Mouse (Mus musculus) adrenal gland, postnatal 0 days (tissue): ENCODE measurements around the gene Camk1. TPM values are rescaled to one million over a fixed set of nuclear protein-coding genes. Genes with fewer than 3 reads are reported as not detected.

ENCODE experiments used
- polyA plus RNA-seq: library from polyadenylated mRNA; unstranded; fragments of >200 nt; fragmentation: Nextera tagmentation; extraction: Ambion mirVana; gene quantifications from 2 replicates; pipeline ENCODE4 v1.2.1, GENCODE M21; 2015

Gene Camk1
- 101 and 105 TPM in 2 replicates for polyA plus RNA-seq

DNA sequence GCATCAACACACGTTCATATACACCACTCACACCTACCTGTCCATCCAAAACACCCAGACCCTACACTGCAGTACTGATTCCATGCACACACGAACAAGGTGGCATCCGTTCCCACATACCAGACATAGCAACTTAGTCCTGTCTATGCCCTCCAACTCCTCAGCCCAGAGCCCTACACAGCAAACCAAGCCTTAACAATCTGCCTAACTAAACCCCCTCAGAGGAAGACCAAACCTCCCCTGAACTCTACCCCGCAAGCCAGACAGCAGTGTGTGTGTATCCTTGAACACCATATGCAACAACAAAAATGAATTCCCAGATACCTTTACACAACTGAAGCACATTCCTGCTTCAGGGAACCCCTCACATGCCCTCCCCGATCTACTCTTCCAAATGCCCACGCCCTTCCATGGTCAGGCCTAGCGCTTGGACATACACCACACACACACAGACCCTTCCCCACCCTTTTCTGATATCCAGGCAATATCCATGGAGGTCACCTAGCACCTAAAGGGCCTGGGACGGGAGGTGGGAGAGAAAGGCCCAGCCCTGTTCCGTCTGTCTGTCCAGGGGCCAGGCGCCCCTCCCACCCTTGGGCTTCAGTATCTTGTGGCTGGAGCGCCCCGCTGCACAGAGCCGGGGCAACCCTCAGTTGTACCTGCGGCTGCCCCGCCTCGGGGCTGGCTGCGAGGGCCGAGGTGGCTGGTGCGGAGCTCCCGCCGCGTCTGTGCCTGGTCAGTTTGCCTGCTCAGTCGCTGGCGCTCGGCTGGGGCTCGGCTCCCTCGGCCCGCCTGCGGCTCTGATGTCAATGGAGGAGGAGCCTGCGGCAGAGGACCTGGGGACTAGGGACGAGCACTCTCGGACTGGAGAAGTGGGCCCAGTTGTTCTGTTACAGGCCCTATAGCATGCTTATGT, at the start of gene Camk1:
Gene Camk1 (minus strand): TSS at position 808 of the 916 bp plus-strand sequence.

DNA sequence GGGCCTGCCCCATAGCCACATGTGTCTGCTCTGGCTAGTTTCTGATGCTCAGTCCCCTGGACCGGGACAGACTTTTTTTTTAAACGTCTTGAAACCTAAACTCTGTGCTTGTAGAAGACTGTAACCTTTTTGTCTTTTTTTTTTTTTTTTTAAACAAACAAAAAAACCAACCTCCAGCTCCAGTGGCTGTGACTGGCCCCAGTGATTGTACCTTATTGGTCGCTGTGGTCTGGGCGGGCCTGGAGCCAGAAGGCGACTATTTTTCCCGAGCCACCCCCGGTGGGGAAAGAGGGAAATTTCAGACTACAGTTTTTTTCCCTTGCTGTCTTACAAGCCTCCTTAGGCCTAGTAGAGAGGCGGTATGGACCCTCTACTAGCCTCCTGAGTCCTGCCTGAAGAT, 45.2 kb upstream of the Camk1 start, which contains the start of gene Ttll3:
Gene Ttll3 (plus strand): TSS at position 301 of the 400 bp plus-strand sequence.

DNA sequence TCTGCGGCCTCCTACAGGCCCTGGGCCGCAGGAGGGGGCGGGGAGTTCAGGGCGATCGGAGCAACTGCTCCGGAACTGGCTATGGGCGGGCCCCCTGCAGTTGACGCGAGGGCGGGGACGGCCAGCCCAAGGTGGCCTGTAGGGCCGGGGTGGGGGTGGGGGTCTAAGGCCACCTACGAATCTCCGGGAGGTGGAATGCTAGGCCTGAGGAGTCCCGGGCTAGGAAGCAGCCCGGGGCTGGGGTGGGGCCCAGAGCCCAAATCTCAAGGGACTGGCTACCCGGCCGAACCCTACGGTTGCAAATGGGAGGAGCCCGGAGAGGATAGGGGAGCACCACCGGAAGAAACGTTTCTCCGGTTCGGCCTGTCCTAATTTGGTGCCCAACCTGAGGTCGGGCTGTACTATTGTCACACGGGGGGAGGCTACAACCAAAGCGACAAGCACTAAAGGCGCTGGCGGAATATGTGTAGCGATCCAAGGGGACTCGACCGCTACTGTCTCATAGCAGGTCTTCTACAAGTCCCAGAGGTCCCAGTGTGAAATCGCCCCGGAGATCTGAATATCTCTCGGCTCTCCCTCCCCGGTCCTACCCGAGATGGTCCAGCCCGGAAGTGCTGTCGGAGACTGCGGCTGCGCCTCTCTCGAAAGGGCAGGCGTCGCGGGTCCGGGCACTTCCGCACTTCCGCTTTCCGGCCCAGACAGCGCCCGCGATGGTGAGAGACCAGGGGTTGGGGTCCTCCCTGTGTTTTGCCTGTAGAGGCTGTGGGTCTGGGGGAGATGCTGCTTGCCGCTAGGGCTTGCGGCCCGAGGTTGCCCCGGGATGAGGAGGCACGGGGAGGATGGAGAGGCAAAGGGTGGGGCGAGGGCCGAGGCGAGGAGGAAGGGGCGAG, 34.0 kb upstream of the Camk1 start, which contains the start of the genes Tada3 and Arpc4:
Gene Tada3 (minus strand): TSS at position 388 of the 890 bp plus-strand sequence.
Gene Arpc4 (plus strand): TSS at position 620 of the 890 bp plus-strand sequence.

DNA sequence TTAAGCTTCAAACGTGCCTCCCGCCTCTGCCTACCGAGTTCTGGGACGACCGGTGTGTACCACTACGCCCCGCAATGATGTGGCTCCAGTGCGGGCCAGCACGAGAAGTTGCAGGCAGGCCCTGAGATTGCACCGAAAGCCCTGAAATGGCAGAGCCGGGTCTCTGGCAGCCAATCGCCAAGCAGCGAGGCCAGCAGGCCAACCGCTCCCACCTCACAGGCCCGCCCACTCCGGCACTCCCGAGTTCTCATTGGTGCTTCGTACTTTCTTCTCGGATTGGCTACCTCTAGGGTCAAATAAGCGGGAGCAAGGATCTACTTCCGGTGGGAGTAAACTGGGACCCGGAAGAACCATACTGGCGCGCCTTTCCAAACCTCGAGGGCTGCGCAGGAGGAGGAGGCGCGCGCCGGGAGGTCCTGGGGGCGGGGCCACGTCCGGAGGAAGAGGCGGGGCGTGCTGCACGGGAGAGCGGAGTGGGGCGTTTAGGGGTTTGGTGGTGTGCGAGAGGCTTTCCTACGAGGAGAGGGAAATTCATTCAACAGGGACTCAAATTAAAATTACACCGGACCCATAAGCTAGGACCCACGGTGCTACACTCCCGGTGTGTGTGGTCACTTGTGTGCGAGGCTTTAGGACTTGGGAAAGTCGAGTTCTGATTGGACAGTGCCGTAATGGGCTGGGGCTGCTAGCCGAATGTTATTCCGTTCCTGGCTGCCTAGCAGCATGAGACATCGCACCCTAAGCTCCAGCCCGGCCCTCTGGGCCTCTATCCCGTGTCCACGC, 17.1 kb downstream of the Camk1 start, which contains the start of gene Ogg1:
Gene Ogg1 (plus strand): TSS at position 440 of the 783 bp plus-strand sequence.

DNA sequence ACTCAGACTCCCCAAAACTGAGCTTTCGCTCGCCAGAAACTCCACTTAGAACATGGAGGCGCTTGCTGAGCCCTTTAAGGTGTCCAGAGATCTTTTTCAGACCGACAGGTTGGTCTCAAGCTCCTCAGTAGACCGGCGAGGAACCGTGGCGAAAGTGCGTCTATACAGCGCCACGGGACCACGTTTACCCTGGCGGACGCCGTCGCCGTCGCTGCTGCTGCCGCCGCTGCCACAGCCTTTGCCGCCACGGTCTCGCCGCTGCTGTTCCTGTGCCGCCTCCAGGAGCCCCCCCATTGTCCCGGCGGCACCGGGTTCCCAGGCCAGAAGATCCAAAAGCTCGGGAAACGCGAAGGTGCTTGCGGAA, 36.8 kb downstream of the Camk1 start, which contains the start of gene Brpf1:
Gene Brpf1 (plus strand): TSS at position 152 of the 364 bp plus-strand sequence.

Other genes with a start within 250 kb of the Camk1 start
- 4.2 and 6.2 TPM in 2 replicates for gene Lhfpl4, start 148.6 kb downstream of the Camk1 start, polyA plus RNA-seq
- gene Mtmr14, start 106.1 kb downstream of the Camk1 start, polyA plus RNA-seq = 30.8 and 32.0 TPM in 2 replicates
- 0.11 TPM in 2 replicates for gene Cpne9, start 61.7 kb downstream of the Camk1 start, polyA plus RNA-seq
- gene Brpf1, start 36.8 kb downstream of the Camk1 start, polyA plus RNA-seq = 7.2 and 9.8 TPM in 2 replicates
- 12.6 and 15.8 TPM in 2 replicates for gene Ogg1, start 17.0 kb downstream of the Camk1 start, polyA plus RNA-seq
- 28.2 and 43.4 TPM in 2 replicates for gene Tada3, start 33.9 kb upstream of the Camk1 start, polyA plus RNA-seq
- 282 and 330 TPM in 2 replicates for gene Arpc4, start 34.1 kb upstream of the Camk1 start, polyA plus RNA-seq
- 1.4 and 1.8 TPM in 2 replicates for gene Ttll3, start 45.3 kb upstream of the Camk1 start, polyA plus RNA-seq
- 8.8 and 15.2 TPM in 2 replicates for gene Rpusd3, start 75.4 kb upstream of the Camk1 start, polyA plus RNA-seq
- gene Cidec, start 91.8 kb upstream of the Camk1 start, polyA plus RNA-seq = 1.2 and 2.2 TPM in 2 replicates
- gene Jagn1, start 98.6 kb upstream of the Camk1 start, polyA plus RNA-seq = 62.6 and 65.0 TPM in 2 replicates
- gene Il17re, start 114.5 kb upstream of the Camk1 start, polyA plus RNA-seq = 2.0 and 2.7 TPM in 2 replicates
- gene Il17rc, start 127.4 kb upstream of the Camk1 start, polyA plus RNA-seq = 16.6 and 22.4 TPM in 2 replicates
- 26.5 and 32.6 TPM in 2 replicates for gene Creld1, start 139.3 kb upstream of the Camk1 start, polyA plus RNA-seq
- 0.62 and 0.69 TPM in 2 replicates for gene Prrt3, start 157.9 kb upstream of the Camk1 start, polyA plus RNA-seq
- gene Emc3, start 187.7 kb upstream of the Camk1 start, polyA plus RNA-seq = 107 and 145 TPM in 2 replicates
- 2.4 and 3.5 TPM in 2 replicates for gene Fancd2, start 187.7 kb upstream of the Camk1 start, polyA plus RNA-seq